Mouse (Mus musculus): Measurements from ENCODE around the gene Kmt5a. TPM values are rescaled to one million over a fixed set of nuclear protein-coding genes. Genes with fewer than 3 reads are reported as not detected.

Kmt5a gene
- polyA plus RNA-seq, 1 experiment = 58.0 TPM

GRCm38 (mm10) chr5:124450051-124450450 lies 10.3 kb downstream of the Kmt5a start:
- no peak overlapping the region for H3K4me3 ChIP-seq

GRCm38 (mm10) chr5:124450641-124451340 lies 11.1 kb downstream of the Kmt5a start:
- H3K4me3 ChIP-seq = no peak overlapping the region
- no peaks in the 10 kb centered on the region for H3K27me3 ChIP-seq (ENCODE audit: control insufficient read depth, insufficient read depth, insufficient read length)
- H3K36me3 ChIP-seq (ENCODE audit: control insufficient read depth, insufficient read depth) = peaks cover 46% of the 10 kb centered on the region
- no peak overlapping the region for H3K4me2 ChIP-seq (ENCODE audit: low read depth)
- H3ac ChIP-seq (ENCODE audit: control insufficient read depth, insufficient read length) = no peak overlapping the region
- H3K79me2 ChIP-seq (ENCODE audit: control insufficient read depth, insufficient read depth) = peaks cover 37% of the 10 kb centered on the region
- TF ChIP-seq MAX (IDR thresholded peaks at IDR 0.05; ENCODE audit: low read depth) (no peak), USF1 (IDR thresholded peaks at IDR 0.05; ENCODE audit: low read depth) (no peak), MYOG (IDR thresholded peaks at IDR 0.05; ENCODE audit: control insufficient read depth in 1 of 3, insufficient read depth in 1 of 3, insufficient read length in 2 of 3, low read depth in 2 of 3) (no peak), CEBPB (IDR thresholded peaks at IDR 0.05; ENCODE audit: insufficient read depth, poor library complexity, severe bottlenecking) (no peak), TCF12 (IDR thresholded peaks at IDR 0.05; ENCODE audit: insufficient read depth, poor library complexity, severe bottlenecking) (no peak), TCF3 (IDR thresholded peaks at IDR 0.05; ENCODE audit: insufficient read length, low read depth) (no peak), REST (IDR thresholded peaks at IDR 0.05; ENCODE audit: insufficient read depth, insufficient read length) (no peak), POLR2AphosphoS2 (IDR thresholded peaks at IDR 0.05; ENCODE audit: insufficient read length, low read depth) (no peak), MYOD1 (IDR thresholded peaks at IDR 0.05; ENCODE audit: control insufficient read depth in 1 of 3, insufficient read length in 2 of 3, low read depth in 2 of 3) (no peak), E2F4 (IDR thresholded peaks at IDR 0.05; ENCODE audit: insufficient read depth) (no peak), SRF (IDR thresholded peaks at IDR 0.05; ENCODE audit: control insufficient read depth, insufficient read length, low read depth) (no peak), POLR2A (IDR thresholded peaks at IDR 0.05; ENCODE audit: insufficient read length, low read depth) (no peak)

More at GRCm38 (mm10) chr5:124450051-124450450, 10.3 kb downstream of the Kmt5a start:
- H3K79me2 ChIP-seq (ENCODE audit: control insufficient read depth, insufficient read depth) = peaks cover 37% of the 10 kb centered on the region
- no peak overlapping the region for H3ac ChIP-seq (ENCODE audit: control insufficient read depth, insufficient read length)
- TF ChIP-seq E2F4 (IDR thresholded peaks at IDR 0.05; ENCODE audit: insufficient read depth) = no peak
- TF ChIP-seq SRF (IDR thresholded peaks at IDR 0.05; ENCODE audit: control insufficient read depth, insufficient read length, low read depth) = no peak
- H3K27me3 ChIP-seq (ENCODE audit: control insufficient read depth, insufficient read depth, insufficient read length) = no peaks in the 10 kb centered on the region
- H3K36me3 ChIP-seq (ENCODE audit: control insufficient read depth, insufficient read depth) = peaks cover 45% of the 10 kb centered on the region
- no peak overlapping the region for H3K4me2 ChIP-seq (ENCODE audit: low read depth)

GRCm38 (mm10) chr5:124452494-124453228 lies 12.9 kb downstream of the Kmt5a start:
- TF ChIP-seq REST (IDR thresholded peaks at IDR 0.05; ENCODE audit: insufficient read depth, insufficient read length) (no peak), USF1 (IDR thresholded peaks at IDR 0.05; ENCODE audit: low read depth) (no peak), MYOG (IDR thresholded peaks at IDR 0.05; ENCODE audit: control insufficient read depth in 1 of 3, insufficient read depth in 1 of 3, insufficient read length in 2 of 3, low read depth in 2 of 3) (no peak), E2F4 (IDR thresholded peaks at IDR 0.05; ENCODE audit: insufficient read depth) (no peak), CEBPB (IDR thresholded peaks at IDR 0.05; ENCODE audit: insufficient read depth, poor library complexity, severe bottlenecking) (no peak), MAX (IDR thresholded peaks at IDR 0.05; ENCODE audit: low read depth) (no peak), TCF12 (IDR thresholded peaks at IDR 0.05; ENCODE audit: insufficient read depth, poor library complexity, severe bottlenecking) (no peak), POLR2A (IDR thresholded peaks at IDR 0.05; ENCODE audit: insufficient read length, low read depth) (no peak), TCF3 (IDR thresholded peaks at IDR 0.05; ENCODE audit: insufficient read length, low read depth) (no peak), SRF (IDR thresholded peaks at IDR 0.05; ENCODE audit: control insufficient read depth, insufficient read length, low read depth) (no peak), POLR2AphosphoS2 (IDR thresholded peaks at IDR 0.05; ENCODE audit: insufficient read length, low read depth) (no peak), MYOD1 (IDR thresholded peaks at IDR 0.05; ENCODE audit: control insufficient read depth in 1 of 3, insufficient read length in 2 of 3, low read depth in 2 of 3) (no peak)
- no peak overlapping the region for H3K4me3 ChIP-seq
- no peak overlapping the region for H3K4me2 ChIP-seq (ENCODE audit: low read depth)
- no peaks in the 10 kb centered on the region for H3K27me3 ChIP-seq (ENCODE audit: control insufficient read depth, insufficient read depth, insufficient read length)
- H3ac ChIP-seq (ENCODE audit: control insufficient read depth, insufficient read length) = no peak overlapping the region
- peaks cover 64% of the 10 kb centered on the region for H3K36me3 ChIP-seq (ENCODE audit: control insufficient read depth, insufficient read depth)
- H3K79me2 ChIP-seq (ENCODE audit: control insufficient read depth, insufficient read depth) = peaks cover 23% of the 10 kb centered on the region

GRCm38 (mm10) chr5:124453339-124454081 lies 13.8 kb downstream of the Kmt5a start:
- H3K79me2 ChIP-seq (ENCODE audit: control insufficient read depth, insufficient read depth) = peaks cover 15% of the 10 kb centered on the region
- H3ac ChIP-seq (ENCODE audit: control insufficient read depth, insufficient read length) = no peak overlapping the region
- no peaks in the 10 kb centered on the region for H3K27me3 ChIP-seq (ENCODE audit: control insufficient read depth, insufficient read depth, insufficient read length)
- no peak overlapping the region for H3K4me2 ChIP-seq (ENCODE audit: low read depth)
- H3K4me3 ChIP-seq = no peak overlapping the region
- TF ChIP-seq SRF (IDR thresholded peaks at IDR 0.05; ENCODE audit: control insufficient read depth, insufficient read length, low read depth) (no peak), TCF3 (IDR thresholded peaks at IDR 0.05; ENCODE audit: insufficient read length, low read depth) (no peak), TCF12 (IDR thresholded peaks at IDR 0.05; ENCODE audit: insufficient read depth, poor library complexity, severe bottlenecking) (no peak), USF1 (IDR thresholded peaks at IDR 0.05; ENCODE audit: low read depth) (no peak), REST (IDR thresholded peaks at IDR 0.05; ENCODE audit: insufficient read depth, insufficient read length) (no peak), MYOG (IDR thresholded peaks at IDR 0.05; ENCODE audit: control insufficient read depth in 1 of 3, insufficient read depth in 1 of 3, insufficient read length in 2 of 3, low read depth in 2 of 3) (no peak), CEBPB (IDR thresholded peaks at IDR 0.05; ENCODE audit: insufficient read depth, poor library complexity, severe bottlenecking) (no peak), E2F4 (IDR thresholded peaks at IDR 0.05; ENCODE audit: insufficient read depth) (no peak), POLR2AphosphoS2 (IDR thresholded peaks at IDR 0.05; ENCODE audit: insufficient read length, low read depth) (no peak), MAX (IDR thresholded peaks at IDR 0.05; ENCODE audit: low read depth) (no peak)
- H3K36me3 ChIP-seq (ENCODE audit: control insufficient read depth, insufficient read depth) = peaks cover 69% of the 10 kb centered on the region
